Mouse (Mus musculus) forebrain, embryonic 10.5 days (tissue): ENCODE results near the gene Klk4. TPM values are rescaled to one million over a fixed set of nuclear protein-coding genes. Genes with fewer than 3 reads are reported as not detected.

Source experiments
- DNase-seq: peaks from one replicate; pipeline ENCODE4 v3.0.0-alpha.2; 2017; ENCODE audit warnings: low spot score; ENCODE audit errors: extremely low spot score
- H3K27ac ChIP-seq: fragments of 300-500 bp; sonication (generic); 2 replicates; pipeline ENCODE4 v1.5.1; 2016; ENCODE audit warnings: mild to moderate bottlenecking
- H3K27me3 ChIP-seq: fragments of 300-500 bp; sonication (generic); 2 replicates; pipeline ENCODE4 v1.6.1; 2016; ENCODE audit warnings: mild to moderate bottlenecking; ENCODE audit not compliant: poor library complexity, severe bottlenecking
- H3K36me3 ChIP-seq: fragments of 300-500 bp; sonication (generic); replicated peaks from 2 replicates; pipeline ENCODE4 v1.6.1; 2016; ENCODE audit warnings: mild to moderate bottlenecking, moderate library complexity
- H3K4me1 ChIP-seq: fragments of 300-500 bp; sonication (generic); 2 replicates; pipeline ENCODE4 v1.6.1; 2016
- H3K4me3 ChIP-seq: fragments of 300-500 bp; sonication (generic); 2 replicates; pipeline ENCODE4 v1.5.1; 2016; ENCODE audit warnings: mild to moderate bottlenecking, moderate library complexity
- H3K9me3 ChIP-seq: fragments of 300-500 bp; sonication (generic); 2 replicates; pipeline ENCODE4 v1.6.1; 2016; ENCODE audit warnings: mild to moderate bottlenecking, moderate library complexity
- WGBS: fragments of 180-500 bp; shearing (Covaris S2); methylation state at CpG from one replicate; pipeline ENCODE4 v1.1.7; 2016; 5-methylcytosine and 5-hydroxymethylcytosine counted together
- polyA plus RNA-seq: library from polyadenylated mRNA; unstranded; fragments of >200 nt; fragmentation: Nextera tagmentation; extraction: Ambion mirVana; gene quantifications from 2 replicates; pipeline ENCODE4 v1.2.1, GENCODE M21; 2016

Klk4 gene
- polyA plus RNA-seq, 1 experiment from 2014 or later, result not detected

GRCm38 (mm10) chr7:43921941-43922340 is 41.0 kb downstream of the Klk4 start:
- H3K4me1 ChIP-seq, result 0 out of 2 replicates have a peak, but pooled peaks cover 3% of the 10 kb centered on the region
- no peaks in the 10 kb centered on the region for H3K9me3 ChIP-seq
- no peaks in the 10 kb centered on the region for H3K36me3 ChIP-seq
- no peak for DNase-seq
- H3K27ac ChIP-seq, result no peak overlapping the region
- 88% methylated on average over 2 of the region's 2 CpGs for WGBS
- no peaks in the 10 kb centered on the region for H3K27me3 ChIP-seq
- no peak overlapping the region for H3K4me3 ChIP-seq

- no peak for DNase-seq
- no peaks in the 10 kb centered on the region for H3K4me1 ChIP-seq
- H3K9me3 ChIP-seq, result no peaks in the 10 kb centered on the region
- H3K4me3 ChIP-seq, result no peak overlapping the region
- no peak overlapping the region for H3K27ac ChIP-seq
- 71% methylated on average over 5 of the region's 5 CpGs for WGBS
- H3K36me3 ChIP-seq, result no peaks in the 10 kb centered on the region
- no peaks in the 10 kb centered on the region for H3K27me3 ChIP-seq
Measured at GRCm38 (mm10) chr7:43925985-43926384, 45.0 kb downstream of the Klk4 start.

GRCm38 (mm10) chr7:43928521-43928920 is 47.6 kb downstream of the Klk4 start:
- Histone ChIP-seq H3K36me3 (no peaks in the 10 kb centered on the region), H3K4me1 (no peaks in the 10 kb centered on the region), H3K27ac (no peak overlapping the region), H3K4me3 (no peak overlapping the region), H3K9me3 (no peaks in the 10 kb centered on the region), H3K27me3 (no peaks in the 10 kb centered on the region)
- no peak for DNase-seq
- WGBS, result 54% methylated on average over 4 of the region's 4 CpGs

GRCm38 (mm10) chr7:43932337-43932736 is 51.4 kb downstream of the Klk4 start:
- H3K9me3 ChIP-seq, result no peaks in the 10 kb centered on the region
- H3K4me3 ChIP-seq, result no peak overlapping the region
- WGBS, result 64% methylated on average over 4 of the region's 4 CpGs
- no peaks in the 10 kb centered on the region for H3K36me3 ChIP-seq
- DNase-seq, result no peak
- H3K27ac ChIP-seq, result no peak overlapping the region
- no peaks in the 10 kb centered on the region for H3K27me3 ChIP-seq
- no peaks in the 10 kb centered on the region for H3K4me1 ChIP-seq

- Histone ChIP-seq H3K27ac (no peak within 1 kb of the TSS), H3K4me1 (no peaks in the 10 kb centered on the region), H3K36me3 (no peaks in the 10 kb centered on the region), H3K4me3 (no peak within 1 kb of the TSS), H3K9me3 (no peaks in the 10 kb centered on the region), H3K27me3 (no peaks in the 10 kb centered on the region)
- no peak for DNase-seq
- 90% methylated on average over 3 of the region's 3 CpGs for WGBS
Measured at GRCm38 (mm10) chr7:43933440-43933839, 52.5 kb downstream of the Klk4 start, which contains the start of gene Klk15. TSS of gene Klk15 (plus strand) at chr7:43933740.

- DNase-seq, result no peak
- WGBS, result 71% methylated on average over 3 of the region's 3 CpGs
- Histone ChIP-seq H3K4me1 (no peaks in the 10 kb centered on the region), H3K36me3 (no peaks in the 10 kb centered on the region), H3K4me3 (no peak overlapping the region), H3K27ac (no peak overlapping the region), H3K9me3 (no peaks in the 10 kb centered on the region), H3K27me3 (no peaks in the 10 kb centered on the region)
Measured at GRCm38 (mm10) chr7:43934747-43935146, 53.8 kb downstream of the Klk4 start.

Other genes starting within 250 kb of the Klk4 start
- not detected in 2 replicates for gene Ceacam18, start 246.5 kb upstream of the Klk4 start, polyA plus RNA-seq
- 0.21 and 0.22 TPM in 2 replicates for gene Siglece, start 221.0 kb upstream of the Klk4 start, polyA plus RNA-seq
- 15.7 and 18.4 TPM in 2 replicates for gene Ctu1, start 209.1 kb upstream of the Klk4 start, polyA plus RNA-seq
- gene Klk14, start 190.7 kb upstream of the Klk4 start, polyA plus RNA-seq, result not detected in 2 replicates
- 0.29 and 0.64 TPM in 2 replicates for gene Klk13, start 168.6 kb upstream of the Klk4 start, polyA plus RNA-seq
- gene Klk12, start 112.3 kb upstream of the Klk4 start, polyA plus RNA-seq, result not detected in 2 replicates
- 0.11 TPM in 1 of 2 replicates, not detected in the other for gene Klk11, start 106.6 kb upstream of the Klk4 start, polyA plus RNA-seq
- gene Klk10, start 100.1 kb upstream of the Klk4 start, polyA plus RNA-seq, result 0.11 and 0.43 TPM in 2 replicates
- not detected in 2 replicates for gene Klk9, start 89.3 kb upstream of the Klk4 start, polyA plus RNA-seq
- 12.6 and 12.8 TPM in 2 replicates for gene Klk8, start 83.6 kb upstream of the Klk4 start, polyA plus RNA-seq
- not detected in 2 replicates for gene Klk7, start 69.9 kb upstream of the Klk4 start, polyA plus RNA-seq
- not detected in 2 replicates for gene Klk6, start 56.7 kb upstream of the Klk4 start, polyA plus RNA-seq
- 0.19 and 0.30 TPM in 2 replicates for gene Klk5, start 39.2 kb upstream of the Klk4 start, polyA plus RNA-seq
- gene Klk15, start 52.6 kb downstream of the Klk4 start, polyA plus RNA-seq, result not detected in 2 replicates
- not detected in 2 replicates for gene Klk1b8, start 69.5 kb downstream of the Klk4 start, polyA plus RNA-seq
- gene Klk1b1, start 85.6 kb downstream of the Klk4 start, polyA plus RNA-seq, result not detected in 2 replicates
- not detected in 2 replicates for gene Klk1b9, start 94.9 kb downstream of the Klk4 start, polyA plus RNA-seq
- not detected in 2 replicates for gene Klk1b11, start 114.7 kb downstream of the Klk4 start, polyA plus RNA-seq
- not detected in 2 replicates for gene Klk1b26, start 131.0 kb downstream of the Klk4 start, polyA plus RNA-seq
- gene Klk1b27, start 171.1 kb downstream of the Klk4 start, polyA plus RNA-seq, result not detected in 2 replicates
- not detected in 2 replicates for gene Klk1b21, start 221.2 kb downstream of the Klk4 start, polyA plus RNA-seq
- gene Klk1b22, start 231.5 kb downstream of the Klk4 start, polyA plus RNA-seq, result not detected in 2 replicates